Mouse (Mus musculus) kidney, adult 2 months (tissue): ENCODE measurements around the gene Ahnak2.
A peak's percentile ranks its signal among the peaks of the same experiment; 100 is the strongest.

ENCODE experiments used
- CTCF ChIP-seq: fragments of 200-500 bp; conservative IDR thresholded peaks from 2 replicates; pipeline ENCODE4 v1.5.1; 2011; ENCODE audit warnings: low read depth, mild to moderate bottlenecking, control low read depth, low read length, moderate library complexity, mixed read lengths; ENCODE audit not compliant: insufficient read depth, insufficient read length
- POLR2A ChIP-seq: fragments of 200-500 bp; IDR thresholded peaks from one replicate; pipeline ENCODE4 v1.6.1; 2011; ENCODE audit warnings: low read depth, low read length, control low read depth

GRCm38 (mm10) chr12:112800476-112800875, 2.0 kb downstream of the Ahnak2 start:
- no peak for TF ChIP-seq POLR2A
- TF ChIP-seq CTCF, result peak; percentile 67
